Mouse (Mus musculus): ENCODE measurements around the gene Srgn.
"Not testable (repeated sequence)": the region's sequence is repeated elsewhere in the genome, so short reads cannot be mapped to it uniquely, and the experiment has no call there.

The Srgn gene

GRCm38 (mm10) chr10:62520911-62521310 is 6.3 kb downstream of the Srgn start:
- DNase-seq (ENCODE audit: low spot score) = peak; percentile 23

- no peak for DNase-seq (ENCODE audit: low spot score)
These were observed 9.7 kb downstream of the Srgn start for GRCm38 (mm10) chr10:62517511-62517910.

GRCm38 (mm10) chr10:62512855-62513254 is 14.4 kb downstream of the Srgn start:
- no peak for DNase-seq (ENCODE audit: low spot score)

- DNase-seq (ENCODE audit: low spot score) = no peak
These were observed 15.7 kb downstream of the Srgn start for GRCm38 (mm10) chr10:62511528-62511927.

GRCm38 (mm10) chr10:62509032-62509656 is 18.1 kb downstream of the Srgn start:
- DNase-seq (ENCODE audit: low spot score) = no peak

- no peak for DNase-seq (ENCODE audit: low spot score)
These were observed 18.8 kb downstream of the Srgn start for GRCm38 (mm10) chr10:62508459-62508858.

- DNase-seq (ENCODE audit: low spot score) = no peak
These were observed 19.5 kb downstream of the Srgn start for GRCm38 (mm10) chr10:62507591-62508308.

- DNase-seq (ENCODE audit: low spot score) = no peak
These were observed 20.2 kb downstream of the Srgn start for GRCm38 (mm10) chr10:62507071-62507470.

- no peak for DNase-seq (ENCODE audit: low spot score)
These were observed 21.2 kb downstream of the Srgn start for GRCm38 (mm10) chr10:62506019-62506556.

GRCm38 (mm10) chr10:62505224-62505983 is 21.8 kb downstream of the Srgn start:
- DNase-seq (ENCODE audit: low spot score) = no peak

- DNase-seq (ENCODE audit: low spot score) = no peak
These were observed 23.2 kb downstream of the Srgn start for GRCm38 (mm10) chr10:62503836-62504628.

- no peak for DNase-seq (ENCODE audit: low spot score)
These were observed 23.9 kb downstream of the Srgn start for GRCm38 (mm10) chr10:62503353-62503752.

- DNase-seq (ENCODE audit: low spot score) = no peak
These were observed 25.3 kb downstream of the Srgn start for GRCm38 (mm10) chr10:62501951-62502350.

- DNase-seq (ENCODE audit: low spot score) = no peak
These were observed 26.2 kb downstream of the Srgn start for GRCm38 (mm10) chr10:62500916-62501615.

- peak; percentile 85 for DNase-seq (ENCODE audit: low spot score)
These were observed 26.9 kb downstream of the Srgn start for GRCm38 (mm10) chr10:62500088-62500915.

GRCm38 (mm10) chr10:62491681-62492080 is 35.6 kb downstream of the Srgn start:
- not testable (repeated sequence) for DNase-seq (ENCODE audit: low spot score)

- DNase-seq (ENCODE audit: low spot score) = peak; percentile 79
These were observed 39.0 kb downstream of the Srgn start for GRCm38 (mm10) chr10:62488266-62488665.

GRCm38 (mm10) chr10:62486618-62487415 is 40.4 kb downstream of the Srgn start, which contains the start of gene Vps26a:
Gene Vps26a, minus strand, starts transcription at chr10:62486805.
- peak; percentile 99 for DNase-seq (ENCODE audit: low spot score)

- peak; percentile 50 for DNase-seq (ENCODE audit: low spot score)
These were observed 41.2 kb downstream of the Srgn start for GRCm38 (mm10) chr10:62485878-62486582.
